Mouse (Mus musculus) hindbrain, embryonic 15.5 days (tissue): ENCODE data around the gene Mast4. TPM values are rescaled to one million over a fixed set of nuclear protein-coding genes. Genes with fewer than 3 reads are reported as not detected.

Experiments used
- ATAC-seq: fragments of 200-750 bp; cut with Nextera tagmentation; 2 replicates; pipeline ENCODE4 v1.8.0; 2017; ENCODE audit warnings: low read depth, moderate number of reproducible peaks, moderate TSS enrichment; ENCODE audit not compliant: low FRiP score
- H3K27ac ChIP-seq: fragments of 300-500 bp; sonication (generic); replicated peaks from 2 replicates; pipeline ENCODE4 v1.5.1; 2015; ENCODE audit warnings: mild to moderate bottlenecking, inconsistent platforms
- H3K27me3 ChIP-seq: fragments of 300-500 bp; sonication (generic); 2 replicates; pipeline ENCODE4 v1.6.1; 2015; ENCODE audit warnings: control low read depth, inconsistent platforms
- H3K36me3 ChIP-seq: fragments of 300-500 bp; sonication (generic); 2 replicates; pipeline ENCODE4 v1.6.1; 2015; ENCODE audit warnings: control low read depth, inconsistent platforms
- H3K4me1 ChIP-seq: fragments of 300-500 bp; sonication (generic); replicated peaks from 2 replicates; pipeline ENCODE4 v1.6.1; 2015; ENCODE audit warnings: control low read depth, inconsistent platforms
- H3K4me2 ChIP-seq: fragments of 300-500 bp; sonication (generic); 2 replicates; pipeline ENCODE4 v1.6.1; 2015; ENCODE audit warnings: moderate library complexity, mild to moderate bottlenecking, inconsistent platforms
- H3K4me3 ChIP-seq: fragments of 300-500 bp; sonication (generic); 2 replicates; pipeline ENCODE4 v1.5.1; 2015; ENCODE audit warnings: mild to moderate bottlenecking, inconsistent platforms
- H3K9ac ChIP-seq: fragments of 300-500 bp; sonication (generic); 2 replicates; pipeline ENCODE4 v1.6.1; 2015; ENCODE audit warnings: inconsistent platforms
- H3K9me3 ChIP-seq: fragments of 300-500 bp; sonication (generic); 2 replicates; pipeline ENCODE4 v1.6.1; 2016; ENCODE audit warnings: control low read depth, inconsistent platforms
- WGBS: fragments of 180-500 bp; shearing (Covaris S2); methylation state at CpG from one replicate; pipeline ENCODE4 v1.1.7; 2015; 5-methylcytosine and 5-hydroxymethylcytosine counted together
- polyA plus RNA-seq: library from polyadenylated mRNA; unstranded; fragments of >200 nt; fragmentation: Nextera tagmentation; extraction: Ambion mirVana; gene quantifications from 2 replicates; pipeline ENCODE4 v1.2.1, GENCODE M21; 2015

The Mast4 gene
- polyA plus RNA-seq, 1 experiment from 2014 or later: 29.1 TPM

- Histone ChIP-seq H3K9me3 (no peaks in the 10 kb centered on the region), H3K4me1 (peaks cover 22% of the 10 kb centered on the region), H3K27me3 (peaks cover 11% of the 10 kb centered on the region; the same call in 1 of the 2 replicates), H3K27ac (no peak overlapping the region), H3K4me2 (peak overlapping the region; percentile 96), H3K4me3 (peak overlapping the region; percentile 70), H3K36me3 (no peaks in the 10 kb centered on the region), H3K9ac (peak overlapping the region; percentile 51)
- under 1% methylated on average over 32 of the region's 32 CpGs for WGBS
- peak; percentile 13; the same call in 1 of the 2 replicates for ATAC-seq
Measured at GRCm38 (mm10) chr13:103334723-103335458, 594 bp upstream of the Mast4 start.

GRCm38 (mm10) chr13:103333601-103334391 lies 501 bp downstream of the Mast4 start:
- under 1% methylated on average over 74 of the region's 74 CpGs for WGBS
- peak overlapping the region; percentile 26; the same call in 1 of the 2 replicates for H3K27ac ChIP-seq

GRCm38 (mm10) chr13:103333153-103333552 lies 1.1 kb downstream of the Mast4 start:
- Histone ChIP-seq H3K27ac (no peak overlapping the region; the same call in 1 of the 2 replicates), H3K27me3 (peaks cover 11% of the 10 kb centered on the region; the same call in 1 of the 2 replicates), H3K4me2 (peak overlapping the region; percentile 96), H3K4me1 (peaks cover 22% of the 10 kb centered on the region), H3K9me3 (no peaks in the 10 kb centered on the region), H3K36me3 (no peaks in the 10 kb centered on the region), H3K9ac (peak overlapping the region; percentile 51), H3K4me3 (peak overlapping the region; percentile 70)
- ATAC-seq: no peak
- 2% methylated on average over 17 of the region's 17 CpGs for WGBS

More at GRCm38 (mm10) chr13:103333601-103334391, 501 bp downstream of the Mast4 start:
- H3K4me2 ChIP-seq: peak overlapping the region; percentile 96
- ATAC-seq: peak; percentile 79
- no peaks in the 10 kb centered on the region for H3K9me3 ChIP-seq
- peak overlapping the region; percentile 51 for H3K9ac ChIP-seq
- peaks cover 11% of the 10 kb centered on the region; the same call in 1 of the 2 replicates for H3K27me3 ChIP-seq
- no peaks in the 10 kb centered on the region for H3K36me3 ChIP-seq
- H3K4me3 ChIP-seq: peak overlapping the region; percentile 70
- H3K4me1 ChIP-seq: peaks cover 22% of the 10 kb centered on the region

- peak overlapping the region; percentile 96 for H3K4me2 ChIP-seq
- WGBS: 4% methylated on average over 9 of the region's 9 CpGs
- no peaks in the 10 kb centered on the region for H3K9me3 ChIP-seq
- H3K27ac ChIP-seq: no peak overlapping the region
- H3K9ac ChIP-seq: no peak overlapping the region
- peaks cover 22% of the 10 kb centered on the region for H3K4me1 ChIP-seq
- ATAC-seq: no peak
- peaks cover 11% of the 10 kb centered on the region; the same call in 1 of the 2 replicates for H3K27me3 ChIP-seq
- peak overlapping the region; percentile 70 for H3K4me3 ChIP-seq
- no peaks in the 10 kb centered on the region for H3K36me3 ChIP-seq
Measured at GRCm38 (mm10) chr13:103332731-103333130, 1.6 kb downstream of the Mast4 start.

GRCm38 (mm10) chr13:103331096-103331495 lies 3.2 kb downstream of the Mast4 start:
- no peak overlapping the region for H3K27ac ChIP-seq
- H3K9me3 ChIP-seq: no peaks in the 10 kb centered on the region
- no peaks in the 10 kb centered on the region for H3K36me3 ChIP-seq
- ATAC-seq: no peak
- peaks cover 22% of the 10 kb centered on the region for H3K4me1 ChIP-seq
- no peak overlapping the region for H3K9ac ChIP-seq
- no peak overlapping the region for H3K4me2 ChIP-seq
- no peak overlapping the region for H3K4me3 ChIP-seq
- peaks cover 7% of the 10 kb centered on the region; the same call in 1 of the 2 replicates for H3K27me3 ChIP-seq
- WGBS: 67% methylated on average over 7 of the region's 7 CpGs

- Histone ChIP-seq H3K36me3 (no peaks in the 10 kb centered on the region), H3K4me3 (no peak overlapping the region), H3K4me1 (peaks cover 9% of the 10 kb centered on the region), H3K27ac (no peak overlapping the region), H3K27me3 (peaks cover 5% of the 10 kb centered on the region; the same call in 1 of the 2 replicates), H3K4me2 (no peak overlapping the region), H3K9ac (no peak overlapping the region), H3K9me3 (no peaks in the 10 kb centered on the region)
- 79% methylated on average over 16 of the region's 16 CpGs for WGBS
- ATAC-seq: no peak
Measured at GRCm38 (mm10) chr13:103328299-103328698, 6.0 kb downstream of the Mast4 start.

- no peaks in the 10 kb centered on the region for H3K36me3 ChIP-seq
- peaks cover 5% of the 10 kb centered on the region; the same call in 1 of the 2 replicates for H3K27me3 ChIP-seq
- no peak overlapping the region for H3K27ac ChIP-seq
- 82% methylated on average over 9 of the region's 9 CpGs for WGBS
- H3K4me3 ChIP-seq: no peak overlapping the region
- no peak overlapping the region for H3K9ac ChIP-seq
- H3K4me2 ChIP-seq: no peak overlapping the region
- H3K9me3 ChIP-seq: no peaks in the 10 kb centered on the region
- peaks cover 4% of the 10 kb centered on the region; the same call in 1 of the 2 replicates for H3K4me1 ChIP-seq
- ATAC-seq: no peak
Measured at GRCm38 (mm10) chr13:103327843-103328242, 6.5 kb downstream of the Mast4 start.

GRCm38 (mm10) chr13:103326186-103326585 lies 8.1 kb downstream of the Mast4 start:
- Histone ChIP-seq H3K4me3 (no peak overlapping the region), H3K9ac (no peak overlapping the region), H3K36me3 (no peaks in the 10 kb centered on the region), H3K27ac (no peak overlapping the region), H3K9me3 (no peaks in the 10 kb centered on the region), H3K4me1 (no peaks in the 10 kb centered on the region), H3K27me3 (no peaks in the 10 kb centered on the region), H3K4me2 (no peak overlapping the region)
- ATAC-seq: no peak
- 84% methylated on average over 13 of the region's 13 CpGs for whole genome bisulfite sequencing

- Histone ChIP-seq H3K27ac (no peak overlapping the region), H3K9me3 (no peaks in the 10 kb centered on the region), H3K4me3 (no peak overlapping the region), H3K36me3 (no peaks in the 10 kb centered on the region), H3K4me1 (peaks cover 6% of the 10 kb centered on the region), H3K27me3 (no peaks in the 10 kb centered on the region), H3K9ac (no peak overlapping the region), H3K4me2 (no peak overlapping the region)
- no peak for ATAC-seq
- WGBS: 86% methylated on average over 9 of the region's 9 CpGs
Measured at GRCm38 (mm10) chr13:103319881-103320280, 14.4 kb downstream of the Mast4 start.

GRCm38 (mm10) chr13:103319317-103319716 lies 15.0 kb downstream of the Mast4 start:
- no peaks in the 10 kb centered on the region for H3K27me3 ChIP-seq
- H3K27ac ChIP-seq: no peak overlapping the region
- no peak overlapping the region for H3K9ac ChIP-seq
- no peak overlapping the region for H3K4me3 ChIP-seq
- H3K4me1 ChIP-seq: peaks cover 10% of the 10 kb centered on the region
- ATAC-seq: peak; percentile 60; the same call in 1 of the 2 replicates
- H3K4me2 ChIP-seq: no peak overlapping the region
- WGBS: 13% methylated on average over 2 of the region's 3 CpGs
- no peaks in the 10 kb centered on the region for H3K9me3 ChIP-seq
- no peaks in the 10 kb centered on the region for H3K36me3 ChIP-seq

- Histone ChIP-seq H3K9ac (no peak overlapping the region), H3K9me3 (no peaks in the 10 kb centered on the region), H3K27ac (no peak overlapping the region), H3K36me3 (no peaks in the 10 kb centered on the region), H3K27me3 (no peaks in the 10 kb centered on the region), H3K4me2 (no peak overlapping the region), H3K4me3 (no peak overlapping the region), H3K4me1 (peaks cover 10% of the 10 kb centered on the region)
- 32% methylated on average over 3 of the region's 3 CpGs for WGBS
- no peak for ATAC-seq
Measured at GRCm38 (mm10) chr13:103316777-103317367, 17.4 kb downstream of the Mast4 start.
